Mouse (Mus musculus) stomach, embryonic 16.5 days (tissue): ENCODE measurements around the gene Rnf26. TPM values are rescaled to one million over a fixed set of nuclear protein-coding genes. Genes with fewer than 3 reads are reported as not detected.
"Not testable (repeated sequence)": the region's sequence is repeated elsewhere in the genome, so short reads cannot be mapped to it uniquely, and the experiment has no call there.

ENCODE experiments used
- ATAC-seq: fragments of 200-750 bp; cut with Nextera tagmentation; 2 replicates; pipeline ENCODE4 v1.8.0; 2017; ENCODE audit warnings: moderate number of reproducible peaks, moderate TSS enrichment; ENCODE audit not compliant: insufficient read depth, low FRiP score
- H3K27ac ChIP-seq: fragments of 300-500 bp; sonication (generic); 2 replicates; pipeline ENCODE4 v1.5.1; 2014; ENCODE audit warnings: low read length
- H3K27me3 ChIP-seq: fragments of 300-500 bp; sonication (generic); 2 replicates; pipeline ENCODE4 v1.6.1; 2014; ENCODE audit warnings: low read length, control low read depth, mixed read lengths; ENCODE audit not compliant: control insufficient read depth, insufficient read depth
- H3K36me3 ChIP-seq: fragments of 300-500 bp; sonication (generic); 2 replicates; pipeline ENCODE4 v1.6.1; 2014; ENCODE audit warnings: low read length; ENCODE audit not compliant: control insufficient read depth, insufficient read depth
- H3K4me1 ChIP-seq: fragments of 300-500 bp; sonication (generic); 2 replicates; pipeline ENCODE4 v1.6.1; 2014; ENCODE audit warnings: low read length, control low read depth, mixed read lengths; ENCODE audit not compliant: control insufficient read depth, insufficient read depth
- H3K4me2 ChIP-seq: fragments of 300-500 bp; sonication (generic); 2 replicates; pipeline ENCODE4 v1.6.1; 2014; ENCODE audit warnings: low read depth, low read length, mixed read lengths
- H3K4me3 ChIP-seq: fragments of 300-500 bp; sonication (generic); replicated peaks from 2 replicates; pipeline ENCODE4 v1.5.1; 2014; ENCODE audit warnings: mild to moderate bottlenecking, low read length
- H3K9ac ChIP-seq: fragments of 300-500 bp; sonication (generic); 2 replicates; pipeline ENCODE4 v1.6.1; 2014; ENCODE audit warnings: low read length
- H3K9me3 ChIP-seq: fragments of 300-500 bp; sonication (generic); replicated peaks from 2 replicates; pipeline ENCODE4 v1.6.1; 2016; ENCODE audit warnings: low read length, control low read depth; ENCODE audit not compliant: control insufficient read depth
- whole genome bisulfite sequencing: fragments of 180-500 bp; shearing (Covaris S2); extraction: QIAGEN DNeasy Blood & Tissue Kit; methylation state at CpG from one replicate; pipeline ENCODE4 v1.1.7; 2014; 5-methylcytosine and 5-hydroxymethylcytosine counted together
- polyA plus RNA-seq: library from polyadenylated mRNA; unstranded; fragments of >200 nt; fragmentation: Nextera tagmentation; extraction: Ambion mirVana; gene quantifications from 2 replicates; pipeline ENCODE4 v1.2.1, GENCODE M21; 2015

Rnf26 gene
- polyA plus RNA-seq, 1 experiment from 2014 or later = 42.3 TPM

- Histone ChIP-seq H3K4me3 (no peak overlapping the region), H3K27me3 (no peaks in the 10 kb centered on the region), H3K4me1 (peaks cover 1% of the 10 kb centered on the region), H3K9me3 (no peaks in the 10 kb centered on the region), H3K36me3 (no peaks in the 10 kb centered on the region), H3K9ac (no peak overlapping the region), H3K27ac (no peak overlapping the region), H3K4me2 (no peak overlapping the region)
- ATAC-seq = no peak
- 83% methylated on average over 9 of the region's 9 CpGs for WGBS
Measured at GRCm38 (mm10) chr9:44115599-44115998, 2.3 kb upstream of the Rnf26 start.

- no peak overlapping the region for H3K27ac ChIP-seq
- WGBS = 71% methylated on average over 2 of the region's 2 CpGs
- H3K9ac ChIP-seq = no peak overlapping the region
- H3K4me3 ChIP-seq = no peak overlapping the region
- ATAC-seq = no peak
- H3K9me3 ChIP-seq = no peaks in the 10 kb centered on the region
- no peak overlapping the region for H3K4me2 ChIP-seq
- H3K27me3 ChIP-seq = no peaks in the 10 kb centered on the region
- no peaks in the 10 kb centered on the region for H3K36me3 ChIP-seq
- peaks cover 12% of the 10 kb centered on the region for H3K4me1 ChIP-seq
Measured at GRCm38 (mm10) chr9:44114453-44114852, 1.1 kb upstream of the Rnf26 start.

- WGBS = 48% methylated on average over 10 of the region's 12 CpGs
- ATAC-seq, H3K9ac ChIP-seq, H3K27me3 ChIP-seq, H3K36me3 ChIP-seq, H3K9me3 ChIP-seq, H3K27ac ChIP-seq: not testable (repeated sequence)
- H3K4me2 ChIP-seq = peak overlapping the region; percentile 52
- peak overlapping the region; percentile 83; the same call in 1 of the 2 replicates for H3K4me3 ChIP-seq
- peaks cover 35% of the 10 kb centered on the region for H3K4me1 ChIP-seq
Measured at GRCm38 (mm10) chr9:44111909-44112308, 1.4 kb downstream of the Rnf26 start.

GRCm38 (mm10) chr9:44109360-44110095 is 3.8 kb downstream of the Rnf26 start:
- Histone ChIP-seq H3K9me3 (no peaks in the 10 kb centered on the region), H3K4me1 (peaks cover 39% of the 10 kb centered on the region), H3K9ac (peak overlapping the region; percentile 54), H3K36me3 (peaks cover 5% of the 10 kb centered on the region; the same call in 1 of the 2 replicates), H3K4me2 (peak overlapping the region; percentile 43), H3K27ac (peak overlapping the region; percentile 41; the same call in 1 of the 2 replicates), H3K27me3 (no peaks in the 10 kb centered on the region), H3K4me3 (peak overlapping the region; percentile 29)
- 22% methylated on average over 9 of the region's 9 CpGs for WGBS
- ATAC-seq = no peak

- H3K4me1 ChIP-seq = peaks cover 39% of the 10 kb centered on the region
- H3K36me3 ChIP-seq = peaks cover 5% of the 10 kb centered on the region; the same call in 1 of the 2 replicates
- H3K9me3 ChIP-seq = no peaks in the 10 kb centered on the region
- H3K9ac ChIP-seq = peak overlapping the region; percentile 54
- peak overlapping the region; percentile 43 for H3K4me2 ChIP-seq
- peak overlapping the region; percentile 15; the same call in 1 of the 2 replicates for H3K4me3 ChIP-seq
- no peak for ATAC-seq
- WGBS = 81% methylated on average over 31 of the region's 31 CpGs
- no peaks in the 10 kb centered on the region for H3K27me3 ChIP-seq
- no peak overlapping the region for H3K27ac ChIP-seq
Measured at GRCm38 (mm10) chr9:44108269-44109055, 4.9 kb downstream of the Rnf26 start.

GRCm38 (mm10) chr9:44107557-44108179 is 5.6 kb downstream of the Rnf26 start:
- ATAC-seq = peak; percentile 19; the same call in 1 of the 2 replicates
- 37% methylated on average over 25 of the region's 25 CpGs for WGBS
- Histone ChIP-seq H3K4me2 (peak overlapping the region; percentile 31), H3K4me1 (peaks cover 39% of the 10 kb centered on the region), H3K4me3 (peak overlapping the region; percentile 15; the same call in 1 of the 2 replicates), H3K9me3 (no peaks in the 10 kb centered on the region), H3K9ac (peak overlapping the region; percentile 45), H3K27me3 (no peaks in the 10 kb centered on the region), H3K27ac (peak overlapping the region; percentile 54), H3K36me3 (peaks cover 5% of the 10 kb centered on the region; the same call in 1 of the 2 replicates)

- peak within 1 kb of the TSS; percentile 31 for H3K4me2 ChIP-seq
- ATAC-seq = peak; percentile 71
- H3K27ac ChIP-seq = peak within 1 kb of the TSS; percentile 54
- no peaks in the 10 kb centered on the region for H3K27me3 ChIP-seq
- peaks cover 39% of the 10 kb centered on the region for H3K4me1 ChIP-seq
- 26% methylated on average over 8 of the region's 8 CpGs for WGBS
- H3K9me3 ChIP-seq = no peaks in the 10 kb centered on the region
- H3K36me3 ChIP-seq = peaks cover 5% of the 10 kb centered on the region; the same call in 1 of the 2 replicates
- peak within 1 kb of the TSS; percentile 15; the same call in 1 of the 2 replicates for H3K4me3 ChIP-seq
- peak within 1 kb of the TSS; percentile 45 for H3K9ac ChIP-seq
Measured at GRCm38 (mm10) chr9:44107110-44107509, 6.2 kb downstream of the Rnf26 start, which contains the start of gene C1qtnf5. Gene C1qtnf5, plus strand, starts transcription at chr9:44107245.

- no peaks in the 10 kb centered on the region for H3K9me3 ChIP-seq
- peaks cover 39% of the 10 kb centered on the region for H3K4me1 ChIP-seq
- no peak overlapping the region for H3K4me2 ChIP-seq
- H3K27ac ChIP-seq = peak overlapping the region; percentile 4; the same call in 1 of the 2 replicates
- no peak overlapping the region for H3K9ac ChIP-seq
- no peak overlapping the region for H3K4me3 ChIP-seq
- peaks cover 5% of the 10 kb centered on the region; the same call in 1 of the 2 replicates for H3K36me3 ChIP-seq
- no peak for ATAC-seq
- H3K27me3 ChIP-seq = no peaks in the 10 kb centered on the region
- WGBS = 65% methylated on average over 4 of the region's 4 CpGs
Measured at GRCm38 (mm10) chr9:44106596-44106995, 6.7 kb downstream of the Rnf26 start.
